Mouse (Mus musculus) lung, adult 2 months (tissue): Measurements from ENCODE around the gene Sec24c. TPM values are rescaled to one million over a fixed set of nuclear protein-coding genes. Genes with fewer than 3 reads are reported as not detected.
"Not testable (repeated sequence)": the region's sequence is repeated elsewhere in the genome, so short reads cannot be mapped to it uniquely, and the experiment has no call there.

Experiments used
- DNase-seq: peaks from one replicate; pipeline ENCODE4 v3.0.0; 2022
- H3K4me1 ChIP-seq: fragments of 200-500 bp; 2 replicates; pipeline ENCODE4 v1.6.1; 2011; ENCODE audit warnings: low read length; ENCODE audit not compliant: control insufficient read depth, insufficient read depth
- H3K4me3 ChIP-seq: fragments of 200-500 bp; replicated peaks from 2 replicates; pipeline ENCODE3; 2011; ENCODE audit warnings: low read depth, mild to moderate bottlenecking, control low read depth, low read length; ENCODE audit errors: extremely low read depth
- CTCF ChIP-seq: fragments of 200-500 bp; IDR thresholded peaks from 2 replicates; pipeline ENCODE4 v1.5.1; 2011; ENCODE audit warnings: mild to moderate bottlenecking, low read length, control low read depth; ENCODE audit not compliant: insufficient read depth
- POLR2A ChIP-seq: fragments of 200-500 bp; IDR thresholded peaks from 2 replicates; pipeline ENCODE4 v1.6.1; 2011; ENCODE audit warnings: low read depth, mild to moderate bottlenecking, control low read depth, low read length, borderline replicate concordance; ENCODE audit errors: extremely low read depth
- WGBS: fragments of 180-500 bp; shearing (Covaris S2); methylation state at CpG from one replicate; pipeline ENCODE4 v1.1.7; 2018; 5-methylcytosine and 5-hydroxymethylcytosine counted together
- polyA plus RNA-seq: library from polyadenylated mRNA; depleted of rRNA; stranded (reverse); fragments of >200 nt; gene quantifications from 2 replicates; pipeline ENCODE4 v1.2.3, GENCODE M21; 2012

Gene Sec24c
- polyA plus RNA-seq, 1 experiment: 175 TPM

DNA sequence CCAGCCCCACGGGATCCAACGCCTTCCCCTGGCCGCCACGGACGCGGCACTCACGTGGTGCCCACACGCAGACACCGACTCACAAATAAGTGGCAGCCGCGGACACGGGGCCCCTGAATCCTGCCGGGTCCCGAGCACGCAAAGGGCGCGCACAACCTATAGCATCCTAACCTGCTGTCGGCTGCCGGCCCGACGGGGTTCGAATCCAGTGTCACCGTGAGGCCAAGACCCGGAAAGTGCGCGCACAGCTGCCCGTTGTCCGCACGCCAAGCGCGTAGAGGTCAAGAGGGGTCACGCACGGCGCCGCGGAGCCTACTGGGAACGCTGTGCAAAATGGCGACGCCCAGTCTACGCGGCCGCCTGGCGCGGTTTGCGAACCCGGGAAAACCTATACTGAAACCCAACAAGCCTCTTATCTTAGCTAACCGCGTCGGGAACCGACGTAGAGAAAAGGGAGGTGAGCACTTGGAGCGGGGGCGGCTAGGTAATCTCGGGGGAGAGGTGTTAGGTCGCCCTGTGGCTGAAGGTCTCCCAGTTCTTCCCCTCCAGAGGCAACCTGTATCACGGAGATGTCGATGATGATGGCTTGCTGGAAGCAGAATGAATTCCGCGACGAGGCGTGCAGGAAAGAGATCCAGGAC, 28.8 kb downstream of the Sec24c start, which contains the start of gene Chchd1:
Gene Chchd1, plus strand, starts transcription at position 266 of the 641 bp plus-strand sequence.
- WGBS: under 1% methylated on average over 61 of the region's 61 CpGs
- peak; percentile 96 for DNase-seq
- TF ChIP-seq POLR2A: peak; percentile 85
- no peak for TF ChIP-seq CTCF
- peak within 1 kb of the TSS; percentile 97 for H3K4me3 ChIP-seq
- H3K4me1 ChIP-seq: peaks cover 7% of the 10 kb centered on the region

DNA sequence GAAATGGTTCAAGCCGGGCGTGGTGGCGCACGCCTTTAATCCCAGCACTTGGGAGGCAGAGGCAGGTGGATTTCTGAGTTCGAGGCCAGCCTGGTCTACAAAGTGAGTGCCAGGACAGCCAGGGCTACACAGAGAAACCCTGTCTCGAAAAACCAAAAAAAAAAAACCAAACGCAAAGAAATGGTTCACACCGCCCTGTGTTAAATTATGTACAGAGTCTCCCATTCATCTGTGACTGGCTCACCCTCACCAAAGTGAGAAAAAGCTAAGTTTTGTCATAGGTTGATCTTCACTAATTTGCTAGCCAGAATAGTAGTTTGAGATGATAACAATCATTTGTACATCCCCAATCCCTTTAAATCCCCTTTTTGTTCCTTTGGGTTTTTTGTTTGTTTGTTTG, 29.4 kb downstream of the Sec24c start:
- not testable (repeated sequence) for H3K4me1 ChIP-seq, DNase-seq
- WGBS: 8% methylated on average over 8 of the region's 8 CpGs
- peak overlapping the region; percentile 97 for H3K4me3 ChIP-seq

DNA sequence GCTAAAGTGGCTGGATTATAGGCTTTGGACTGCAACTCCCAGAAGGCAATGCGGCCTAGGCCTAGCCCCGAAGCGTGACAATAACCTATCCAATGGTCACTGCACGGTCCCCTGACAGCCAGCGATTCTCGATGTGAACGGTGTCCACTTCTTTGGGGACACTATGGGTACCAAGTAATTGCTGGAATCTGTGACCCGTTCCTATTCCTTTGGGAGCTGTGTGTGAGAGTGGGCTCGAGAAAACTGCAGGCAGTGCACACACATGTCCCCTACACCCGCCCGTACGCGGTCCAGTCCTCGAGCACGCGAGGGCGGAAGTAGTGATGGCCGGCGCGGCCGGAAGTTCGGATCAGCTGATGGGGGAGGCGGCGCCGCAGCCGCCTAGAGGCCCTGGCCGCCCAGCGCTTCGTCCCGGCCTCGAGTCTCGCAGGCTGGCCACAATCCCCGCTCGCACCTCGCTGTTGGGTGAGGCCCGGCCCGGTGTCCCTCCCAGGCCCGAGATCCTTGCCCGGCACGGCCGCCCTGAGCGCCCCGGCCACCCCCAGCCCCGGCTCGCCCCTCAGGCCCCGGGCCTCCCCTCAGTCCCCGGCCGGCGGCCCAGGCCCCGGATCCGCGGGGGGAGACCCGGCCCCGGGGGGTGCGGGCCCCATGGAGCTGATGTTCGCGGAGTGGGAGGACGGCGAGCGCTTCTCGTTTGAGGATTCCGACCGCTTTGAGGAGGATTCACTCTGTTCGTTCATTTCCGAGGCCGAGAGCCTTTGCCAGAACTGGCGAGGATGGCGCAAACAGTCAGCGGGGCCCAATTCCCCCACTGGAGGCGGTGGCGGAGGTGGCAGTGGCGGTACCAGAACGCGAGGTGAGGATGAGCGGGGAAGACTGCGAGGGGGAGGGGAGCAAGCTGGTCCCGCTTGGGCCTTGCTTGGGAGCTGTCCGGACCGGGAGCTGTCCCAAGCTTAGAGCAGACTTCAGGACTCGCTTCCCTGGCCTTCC, 33.4 kb downstream of the Sec24c start, which contains the start of gene Zswim8:
Gene Zswim8, plus strand, starts transcription at position 352 of the 990 bp plus-strand sequence.
- DNase-seq: peak; percentile 92
- TF ChIP-seq POLR2A (peak; percentile 75; the same call in 1 of the 2 replicates), CTCF (no peak)

DNA sequence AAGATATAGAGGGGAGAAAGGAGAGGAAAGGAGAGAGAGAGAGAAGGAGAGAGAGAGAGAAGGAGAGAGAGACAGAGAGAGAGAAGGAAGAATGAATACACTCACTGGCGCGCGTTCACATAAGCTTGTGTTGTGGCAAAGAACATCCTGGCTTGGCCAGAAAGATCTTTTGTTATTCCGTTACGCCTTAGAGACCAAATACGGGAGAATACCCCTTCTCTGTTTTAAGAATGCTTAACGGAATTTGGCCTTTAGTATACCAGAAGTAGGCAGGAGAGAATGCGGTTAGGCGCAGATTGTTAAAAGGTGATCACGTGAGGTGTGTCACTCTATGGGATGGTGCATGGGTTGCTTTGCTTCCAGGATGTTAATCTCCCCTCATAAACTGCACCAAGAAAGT, 34.1 kb downstream of the Sec24c start:
- H3K4me3 ChIP-seq: peak overlapping the region; percentile 65
- DNase-seq: no peak
- 4% methylated on average over 10 of the region's 10 CpGs for WGBS
- TF ChIP-seq POLR2A: no peak
- TF ChIP-seq CTCF: no peak
- peaks cover 8% of the 10 kb centered on the region for H3K4me1 ChIP-seq

More for the DNA sequence above, 33.4 kb downstream of the Sec24c start, which contains the start of gene Zswim8:
- H3K4me1 ChIP-seq: peaks cover 8% of the 10 kb centered on the region
- 1% methylated on average over 80 of the region's 80 CpGs for WGBS
- H3K4me3 ChIP-seq: peak within 1 kb of the TSS; percentile 65

DNA sequence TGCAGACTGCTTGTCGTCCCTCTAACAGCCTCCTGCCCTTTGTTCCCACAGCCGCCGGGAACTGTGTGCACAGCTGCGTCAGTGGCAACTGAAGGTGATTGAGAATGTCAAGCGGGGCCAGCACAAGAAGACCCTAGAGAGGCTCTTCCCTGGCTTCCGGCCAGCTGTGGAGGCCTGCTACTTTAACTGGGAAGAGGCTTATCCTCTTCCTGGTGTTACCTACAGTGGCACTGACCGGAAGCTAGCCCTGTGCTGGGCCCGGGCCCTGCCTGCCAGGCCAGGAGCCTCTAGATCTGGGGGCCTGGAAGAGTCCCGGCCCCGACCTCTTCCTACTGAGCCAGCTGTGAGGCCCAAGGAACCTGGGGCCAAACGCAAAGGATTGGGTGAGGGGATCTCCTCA, 39.7 kb downstream of the Sec24c start:
- Histone ChIP-seq H3K4me1 (peaks cover 3% of the 10 kb centered on the region; the same call in 1 of the 2 replicates), H3K4me3 (no peak overlapping the region)
- no peak for DNase-seq
- TF ChIP-seq POLR2A (no peak), CTCF (no peak)
- WGBS: 65% methylated on average over 11 of the region's 11 CpGs

DNA sequence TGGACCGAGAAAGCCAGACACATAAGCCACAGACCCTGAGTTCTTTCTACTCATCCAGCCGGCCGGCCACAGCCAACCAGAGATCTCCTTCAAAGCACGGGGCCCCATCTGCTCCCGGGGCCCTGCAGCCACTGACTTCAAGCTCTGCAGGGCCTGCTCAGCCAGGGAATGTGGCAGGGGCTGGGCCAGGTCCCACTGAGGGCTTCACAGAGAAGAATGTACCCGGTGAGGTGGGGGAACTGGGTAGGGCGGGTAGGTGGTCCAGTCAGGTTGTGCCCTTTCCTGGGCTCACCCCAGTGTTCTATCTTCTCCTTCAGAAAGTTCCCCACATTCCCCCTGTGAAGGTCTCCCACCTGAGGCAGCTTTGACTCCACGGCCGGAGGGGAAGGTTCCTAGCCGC, 44.3 kb downstream of the Sec24c start:
- Histone ChIP-seq H3K4me1 (no peaks in the 10 kb centered on the region), H3K4me3 (no peak overlapping the region)
- WGBS: 90% methylated on average over 10 of the region's 10 CpGs
- TF ChIP-seq POLR2A (no peak), CTCF (no peak)
- no peak for DNase-seq

DNA sequence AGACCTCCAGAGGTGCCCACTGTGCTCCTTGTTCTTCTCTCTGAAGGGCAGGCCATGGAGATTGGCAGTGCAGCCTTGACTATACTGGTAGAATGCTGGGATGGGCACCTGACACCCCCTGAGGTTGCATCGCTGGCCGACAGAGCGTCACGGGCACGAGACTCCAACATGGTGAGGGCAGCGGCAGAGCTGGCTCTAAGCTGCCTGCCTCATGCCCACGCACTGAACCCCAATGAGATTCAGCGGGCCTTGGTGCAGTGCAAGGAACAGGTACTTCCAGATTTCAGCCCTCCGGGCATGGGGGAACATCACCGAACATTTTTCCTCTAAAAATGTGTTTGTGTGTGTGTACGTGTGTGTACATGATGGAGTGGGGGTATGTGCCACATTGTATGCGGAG, 45.7 kb downstream of the Sec24c start:
- TF ChIP-seq CTCF: no peak
- no peak for TF ChIP-seq POLR2A
- 87% methylated on average over 12 of the region's 12 CpGs for WGBS
- H3K4me1 ChIP-seq: no peaks in the 10 kb centered on the region
- no peak for DNase-seq
- H3K4me3 ChIP-seq: no peak overlapping the region

DNA sequence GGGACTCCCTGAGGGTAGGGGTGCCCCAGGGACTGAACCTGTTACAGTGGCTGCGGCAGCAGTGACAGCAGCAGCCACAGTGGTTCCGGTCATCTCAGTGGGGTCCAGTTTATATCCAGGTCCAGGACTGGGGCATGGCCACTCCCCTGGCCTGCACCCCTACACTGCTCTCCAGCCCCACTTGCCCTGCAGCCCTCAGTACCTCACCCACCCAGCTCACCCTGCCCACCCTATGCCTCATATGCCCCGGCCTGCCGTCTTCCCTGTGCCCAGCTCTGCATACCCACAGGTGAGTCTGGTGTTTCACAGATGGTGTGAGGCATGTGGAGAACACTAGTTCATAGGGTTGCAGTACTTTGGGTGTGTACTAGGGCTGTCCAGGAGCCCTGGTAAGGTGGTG, 47.3 kb downstream of the Sec24c start:
- no peak for TF ChIP-seq CTCF
- TF ChIP-seq POLR2A: no peak
- no peak for DNase-seq
- H3K4me1 ChIP-seq: no peaks in the 10 kb centered on the region
- H3K4me3 ChIP-seq: no peak overlapping the region
- WGBS: 89% methylated on average over 4 of the region's 4 CpGs

DNA sequence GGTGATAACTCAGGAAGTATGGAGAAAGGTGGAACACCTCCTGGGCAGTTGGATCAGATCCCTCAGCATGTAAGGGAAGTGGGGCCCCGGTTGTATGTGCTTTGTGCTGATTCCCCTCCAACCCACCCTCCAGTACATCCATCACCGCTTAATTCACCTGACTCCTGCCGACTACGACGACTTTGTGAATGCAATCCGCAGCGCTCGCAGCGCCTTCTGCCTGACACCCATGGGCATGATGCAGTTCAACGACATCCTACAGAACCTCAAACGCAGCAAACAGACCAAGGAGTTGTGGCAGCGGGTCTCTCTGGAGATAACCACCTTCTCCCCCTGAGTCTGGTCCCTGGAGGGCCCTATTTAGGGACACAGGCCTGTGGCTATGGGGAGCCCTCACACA, 48.9 kb downstream of the Sec24c start:
- Histone ChIP-seq H3K4me3 (no peak overlapping the region), H3K4me1 (no peaks in the 10 kb centered on the region)
- TF ChIP-seq CTCF (no peak), POLR2A (no peak)
- 88% methylated on average over 12 of the region's 12 CpGs for WGBS
- DNase-seq: no peak
